Mouse (Mus musculus): ENCODE measurements around the gene Cyp3a44. TPM values are rescaled to one million over a fixed set of nuclear protein-coding genes. Genes with fewer than 3 reads are reported as not detected.
"Not testable (repeated sequence)": the region's sequence is repeated elsewhere in the genome, so short reads cannot be mapped to it uniquely, and the experiment has no call there.

Cyp3a44 gene
- not detected in 2 replicates for polyA plus RNA-seq (2015; fragmentation: Nextera tagmentation; extraction: Ambion mirVana)

DNA sequence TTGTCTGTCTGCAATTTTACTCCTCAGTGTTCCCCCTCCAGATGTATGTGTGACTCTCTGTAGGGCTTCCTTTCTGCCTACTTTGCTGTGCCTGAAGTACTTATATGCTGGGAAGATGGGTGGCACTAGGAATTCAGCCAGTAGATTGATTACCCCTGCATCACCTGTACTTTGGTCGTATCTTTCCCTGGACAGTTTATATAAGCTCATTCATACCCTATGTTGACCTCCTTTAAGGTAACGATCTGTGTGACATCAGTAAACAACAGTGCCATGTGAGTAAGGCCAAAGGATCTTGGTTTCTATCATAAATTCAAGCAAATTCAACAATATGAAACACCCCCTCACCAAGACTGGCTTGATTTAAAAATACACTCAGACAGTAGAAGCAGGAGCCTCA, at the start of gene Cyp3a44:
Cyp3a44 (minus strand) TSS at position 79 of the 400 bp plus-strand sequence.
- H3K4me1 ChIP-seq (replicated peaks); H3K9me3 ChIP-seq; H3K27ac ChIP-seq (replicated peaks); H3K27me3 ChIP-seq; H3K4me2 ChIP-seq; H3K4me3 ChIP-seq; H3K36me3 ChIP-seq; H3K9ac ChIP-seq; ATAC-seq (ENCODE audit: low FRiP score, low read depth): not testable (repeated sequence)
- WGBS, result 79% methylated on average over 2 of the region's 2 CpGs

DNA sequence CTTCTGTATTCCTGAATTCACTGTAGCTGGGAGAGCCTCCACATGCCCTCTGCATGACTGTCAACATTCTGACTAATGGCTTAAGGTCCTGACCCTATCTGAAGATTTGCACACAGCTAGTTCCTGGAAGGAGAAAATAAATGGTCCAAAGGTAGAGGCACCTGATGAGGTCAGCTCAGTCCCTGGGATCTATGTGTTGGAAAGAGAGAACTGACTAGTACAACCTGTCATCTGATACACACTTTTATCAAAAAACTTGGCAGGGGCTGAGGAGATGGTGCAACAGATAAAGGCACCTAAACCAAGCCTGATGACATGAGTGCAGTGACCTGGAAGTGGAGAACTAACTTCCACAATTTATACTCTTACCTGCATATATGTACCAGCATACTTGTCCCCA, 5.4 kb downstream of the Cyp3a44 start:
- ATAC-seq (ENCODE audit: low FRiP score, low read depth); H3K27me3 ChIP-seq; H3K4me1 ChIP-seq (replicated peaks); H3K9ac ChIP-seq; H3K4me3 ChIP-seq; H3K36me3 ChIP-seq; H3K4me2 ChIP-seq; H3K27ac ChIP-seq (replicated peaks): not testable (repeated sequence)
- peaks cover 18% of the 10 kb centered on the region for H3K9me3 ChIP-seq

DNA sequence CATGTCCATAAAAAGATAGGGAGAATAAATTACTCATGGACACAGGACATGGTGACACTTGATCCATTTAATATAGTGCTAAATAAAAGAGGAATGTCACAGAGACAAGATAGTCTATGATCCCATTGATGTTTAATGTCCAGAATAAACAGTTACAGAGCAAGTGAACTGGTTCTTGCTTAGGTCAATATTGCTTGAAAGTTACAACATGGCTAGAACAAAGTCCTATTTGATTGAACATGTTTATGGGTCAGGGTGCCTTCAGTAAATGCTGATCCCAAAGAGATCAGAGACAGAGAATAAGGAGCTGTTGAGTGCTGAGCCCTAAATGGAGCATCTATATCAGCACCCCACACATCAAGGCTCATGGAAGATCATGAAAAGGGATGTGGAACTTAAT, 12.4 kb downstream of the Cyp3a44 start:
- not testable (repeated sequence) for ATAC-seq (ENCODE audit: low FRiP score, low read depth); H3K27me3 ChIP-seq

DNA sequence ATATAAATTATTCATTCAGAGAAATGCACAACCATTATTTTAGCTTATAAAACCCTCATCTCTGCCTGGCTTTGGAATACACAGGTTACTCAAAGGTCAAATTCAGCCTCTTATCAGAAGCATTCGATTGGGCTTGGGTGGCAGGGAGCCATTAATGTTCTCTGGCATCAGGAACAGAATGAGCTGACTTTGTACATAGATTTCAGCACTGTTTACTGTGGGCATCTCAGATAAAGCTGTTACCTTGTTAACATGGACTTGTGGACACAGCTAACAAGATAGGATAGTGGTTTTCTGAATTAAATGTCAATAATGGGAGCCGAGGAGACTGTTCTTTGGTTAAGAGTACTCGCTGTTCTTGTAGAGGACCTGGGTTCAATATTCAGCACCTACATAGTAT, 68.2 kb downstream of the Cyp3a44 start:
- H3K27ac ChIP-seq (replicated peaks); H3K9ac ChIP-seq; H3K4me3 ChIP-seq; H3K4me1 ChIP-seq (replicated peaks); H3K4me2 ChIP-seq; H3K27me3 ChIP-seq; H3K36me3 ChIP-seq; ATAC-seq (ENCODE audit: low FRiP score, low read depth): not testable (repeated sequence)
- WGBS, result 75% methylated on average over 3 of the region's 3 CpGs
- H3K9me3 ChIP-seq, result 0 out of 2 replicates have a peak, but pooled peaks cover 10% of the 10 kb centered on the region

More for the DNA sequence above, 12.4 kb downstream of the Cyp3a44 start:
- H3K4me1 ChIP-seq (replicated peaks); H3K9me3 ChIP-seq; H3K36me3 ChIP-seq; H3K9ac ChIP-seq; H3K27ac ChIP-seq (replicated peaks); H3K4me3 ChIP-seq; H3K4me2 ChIP-seq: not testable (repeated sequence)

Other genes with a start within 250 kb of the Cyp3a44 start
- gene Cyp3a41b, start 221.1 kb downstream of the Cyp3a44 start, polyA plus RNA-seq (2015; fragmentation: Nextera tagmentation; extraction: Ambion mirVana), result not detected in 2 replicates
- gene Cyp3a41a, start 85.7 kb downstream of the Cyp3a44 start, polyA plus RNA-seq (2015; fragmentation: Nextera tagmentation; extraction: Ambion mirVana), result not detected in 2 replicates
- gene Cyp3a11, start 74.1 kb upstream of the Cyp3a44 start, polyA plus RNA-seq (2015; fragmentation: Nextera tagmentation; extraction: Ambion mirVana), result not detected in 2 replicates
- gene Cyp3a25, start 203.7 kb upstream of the Cyp3a44 start, polyA plus RNA-seq (2015; fragmentation: Nextera tagmentation; extraction: Ambion mirVana), result not detected in 2 replicates

Measured in hindbrain, embryonic 15.5 days (tissue).